Mouse (Mus musculus): ENCODE data around the gene Tmem150b. TPM values are rescaled to one million over a fixed set of nuclear protein-coding genes. Genes with fewer than 3 reads are reported as not detected.

The Tmem150b gene
- polyA plus RNA-seq (2015; fragmentation: Nextera tagmentation; extraction: Ambion mirVana): 2.2 and 2.4 TPM in 2 replicates

DNA sequence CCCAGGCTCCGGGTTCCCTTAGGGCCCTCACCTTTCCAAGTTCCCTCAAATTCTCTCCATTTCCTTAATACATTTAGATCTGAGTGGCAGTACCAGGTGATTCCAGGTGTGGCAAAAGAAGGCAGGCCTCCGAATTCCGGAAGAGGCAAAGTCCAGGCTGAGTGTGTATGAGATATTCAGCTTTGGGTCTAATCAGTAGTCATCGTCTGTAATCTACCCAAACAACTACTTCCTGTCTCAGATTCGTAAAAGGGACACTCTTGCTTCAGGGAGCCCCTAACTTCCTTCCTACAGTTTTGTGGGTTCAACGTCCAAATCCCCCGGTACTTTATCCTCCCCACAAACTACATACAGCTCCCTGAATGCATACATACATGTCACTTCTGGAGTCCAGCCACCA, at the start of gene Tmem150b:
TSS of gene Tmem150b (minus strand) at position 81 of the 400 bp plus-strand sequence.
- TF ChIP-seq CTCF (IDR thresholded peaks at IDR 0.05; ENCODE audit: low read depth): no peak
- TF ChIP-seq EP300 (optimal IDR thresholded peaks at IDR 0.05): no peak
- peak; percentile 83 for ATAC-seq (ENCODE audit: low FRiP score, low TSS enrichment)
- H3K9ac ChIP-seq (ENCODE audit: low read length): peak within 1 kb of the TSS; percentile 31
- 71% methylated on average over 7 of the region's 7 CpGs for WGBS
- peak within 1 kb of the TSS; percentile 58 for H3K4me2 ChIP-seq (replicated peaks; ENCODE audit: low read depth)
- no peaks in the 10 kb centered on the region; the same call in 1 of the 2 replicates for H3K27me3 ChIP-seq (ENCODE audit: control insufficient read depth, insufficient read depth, low read length)
- DNase-seq (ENCODE audit: low spot score): peak; percentile 64
- H3K27ac ChIP-seq (replicated peaks): peak within 1 kb of the TSS; percentile 78
- H3K36me3 ChIP-seq (ENCODE audit: control insufficient read depth, insufficient read depth, low read length): no peaks in the 10 kb centered on the region
- peak within 1 kb of the TSS; percentile 32 for H3K4me3 ChIP-seq (ENCODE audit: low read depth, low read length)
- H3K4me1 ChIP-seq (replicated peaks; ENCODE audit: control insufficient read depth, insufficient read depth): no peaks in the 10 kb centered on the region
- H3K9me3 ChIP-seq (ENCODE audit: control insufficient read depth, low read length): no peaks in the 10 kb centered on the region

DNA sequence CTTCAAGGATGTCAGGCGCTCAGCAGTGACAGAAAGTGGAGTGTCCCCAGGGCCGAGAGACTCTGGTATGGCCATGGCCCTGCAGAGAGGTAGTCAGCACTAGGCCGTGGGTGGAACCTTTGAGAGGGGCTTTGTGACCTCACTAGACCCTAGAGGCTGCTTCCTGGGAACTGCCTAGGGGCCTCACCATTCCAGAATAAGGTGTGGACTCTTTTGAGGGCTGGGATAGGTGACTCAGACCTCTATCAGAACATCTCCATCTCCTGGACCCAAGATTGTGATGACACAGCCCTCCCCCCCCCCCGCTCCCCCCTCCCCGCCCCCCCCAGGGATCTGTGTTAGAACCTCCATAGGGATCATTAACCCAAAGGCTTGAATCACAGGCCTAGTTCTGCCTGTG, 46.2 kb upstream of the Tmem150b start, which contains the start of gene Fam71e2:
TSS of gene Fam71e2 (minus strand) at position 101 of the 400 bp plus-strand sequence.
- H3K27me3 ChIP-seq (ENCODE audit: control insufficient read depth, insufficient read depth, low read length): no peaks in the 10 kb centered on the region
- no peak for TF ChIP-seq CTCF (IDR thresholded peaks at IDR 0.05; ENCODE audit: low read depth)
- TF ChIP-seq EP300 (optimal IDR thresholded peaks at IDR 0.05): no peak
- 67% methylated on average over 4 of the region's 5 CpGs for WGBS
- peak; percentile 18; the same call in 1 of the 2 replicates for ATAC-seq (ENCODE audit: low FRiP score, low TSS enrichment)
- H3K36me3 ChIP-seq (ENCODE audit: control insufficient read depth, insufficient read depth, low read length): no peaks in the 10 kb centered on the region
- DNase-seq (ENCODE audit: low spot score): no peak
- no peaks in the 10 kb centered on the region for H3K4me1 ChIP-seq (replicated peaks; ENCODE audit: control insufficient read depth, insufficient read depth)
- H3K27ac ChIP-seq (replicated peaks): no peak within 1 kb of the TSS
- no peak within 1 kb of the TSS for H3K9ac ChIP-seq (ENCODE audit: low read length)
- no peak within 1 kb of the TSS for H3K4me2 ChIP-seq (replicated peaks; ENCODE audit: low read depth)
- H3K9me3 ChIP-seq (ENCODE audit: control insufficient read depth, low read length): no peaks in the 10 kb centered on the region
- no peak within 1 kb of the TSS for H3K4me3 ChIP-seq (ENCODE audit: low read depth, low read length)

DNA sequence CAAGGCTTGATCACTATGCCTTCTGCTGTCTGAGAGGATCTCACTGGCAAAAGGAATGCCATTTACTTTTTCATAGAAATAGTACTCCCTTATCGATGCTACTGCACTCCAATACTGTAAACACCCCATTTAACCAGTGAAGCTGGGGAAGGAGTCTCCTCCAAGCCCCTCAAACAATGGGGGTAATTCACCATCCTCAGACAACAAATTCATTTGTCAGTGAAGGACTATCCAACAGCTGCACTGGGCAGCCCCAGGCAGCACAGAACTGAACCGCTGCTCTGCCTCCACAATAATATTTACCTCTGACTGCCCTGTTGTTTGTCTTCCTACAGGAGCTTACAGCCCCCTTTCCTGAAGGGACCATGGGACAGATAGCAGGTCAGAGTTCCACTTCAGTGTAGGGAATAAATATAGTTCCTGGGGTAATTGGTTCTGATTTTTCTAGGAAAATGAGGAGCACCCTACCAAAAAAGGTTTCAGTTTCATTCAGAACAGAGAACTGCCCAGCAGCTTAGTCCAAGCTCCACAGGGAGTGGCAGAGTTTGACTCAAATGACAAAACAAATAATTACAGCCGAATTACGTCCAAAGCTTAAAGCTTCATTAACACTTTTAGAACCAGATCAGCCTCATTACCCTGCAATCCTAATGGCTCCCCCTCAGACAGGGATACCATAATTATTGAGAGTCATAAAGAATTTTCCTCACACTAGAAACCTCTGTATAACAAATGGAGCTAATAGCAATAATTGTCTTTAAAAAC, 40.1 kb upstream of the Tmem150b start:
- H3K27me3 ChIP-seq (ENCODE audit: control insufficient read depth, insufficient read depth, low read length): no peaks in the 10 kb centered on the region
- 9% methylated on average over 4 of the region's 4 CpGs for WGBS
- no peak for ATAC-seq (ENCODE audit: low FRiP score, low TSS enrichment)
- peak overlapping the region; percentile 38 for H3K4me2 ChIP-seq (replicated peaks; ENCODE audit: low read depth)
- H3K27ac ChIP-seq (replicated peaks): peak overlapping the region; percentile 56; the same call in 1 of the 2 replicates
- peak overlapping the region; percentile 5; the same call in 1 of the 2 replicates for H3K9ac ChIP-seq (ENCODE audit: low read length)
- DNase-seq (ENCODE audit: low spot score): no peak
- H3K4me3 ChIP-seq (ENCODE audit: low read depth, low read length): peak overlapping the region; percentile 10; the same call in 1 of the 2 replicates
- H3K9me3 ChIP-seq (ENCODE audit: control insufficient read depth, low read length): no peaks in the 10 kb centered on the region
- 0 out of 2 replicates have a peak, but pooled peaks cover 3% of the 10 kb centered on the region for H3K4me1 ChIP-seq (replicated peaks; ENCODE audit: control insufficient read depth, insufficient read depth)
- H3K36me3 ChIP-seq (ENCODE audit: control insufficient read depth, insufficient read depth, low read length): no peaks in the 10 kb centered on the region
- no peak for TF ChIP-seq CTCF (IDR thresholded peaks at IDR 0.05; ENCODE audit: low read depth)
- no peak for TF ChIP-seq EP300 (optimal IDR thresholded peaks at IDR 0.05)

DNA sequence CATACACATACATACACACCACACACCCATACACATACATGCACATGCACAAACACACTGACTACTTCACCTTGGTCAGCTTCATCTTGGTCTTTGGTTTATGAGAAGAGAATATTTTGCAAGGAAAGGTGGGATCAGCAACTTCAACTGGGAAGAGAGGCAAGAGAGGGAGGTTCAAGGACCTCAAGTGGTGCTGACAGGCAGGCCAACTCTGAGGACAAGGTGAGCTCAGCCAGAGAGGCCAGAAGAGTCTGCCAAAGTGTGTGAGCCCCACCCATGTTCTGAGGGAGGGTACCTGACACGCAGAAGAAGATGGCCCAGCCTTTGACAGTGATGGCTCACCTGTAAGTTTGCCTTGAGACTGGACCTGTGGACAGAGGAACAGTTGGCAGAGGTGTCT, 34.6 kb upstream of the Tmem150b start:
- ATAC-seq (ENCODE audit: low FRiP score, low TSS enrichment) (0 out of 2 replicates have a peak, but pooled peaks have one; percentile 26), DNase-seq (ENCODE audit: low spot score) (no peak)
- Histone ChIP-seq H3K9ac (ENCODE audit: low read length) (no peak overlapping the region), H3K4me2 (replicated peaks; ENCODE audit: low read depth) (no peak overlapping the region), H3K4me3 (ENCODE audit: low read depth, low read length) (no peak overlapping the region), H3K27me3 (ENCODE audit: control insufficient read depth, insufficient read depth, low read length) (no peaks in the 10 kb centered on the region), H3K4me1 (replicated peaks; ENCODE audit: control insufficient read depth, insufficient read depth) (no peaks in the 10 kb centered on the region), H3K9me3 (ENCODE audit: control insufficient read depth, low read length) (no peaks in the 10 kb centered on the region), H3K36me3 (ENCODE audit: control insufficient read depth, insufficient read depth, low read length) (no peaks in the 10 kb centered on the region), H3K27ac (replicated peaks) (no peak overlapping the region)
- TF ChIP-seq EP300 (optimal IDR thresholded peaks at IDR 0.05) (no peak), CTCF (IDR thresholded peaks at IDR 0.05; ENCODE audit: low read depth) (no peak)
- 36% methylated on average over 1 of the region's 1 CpGs for WGBS

DNA sequence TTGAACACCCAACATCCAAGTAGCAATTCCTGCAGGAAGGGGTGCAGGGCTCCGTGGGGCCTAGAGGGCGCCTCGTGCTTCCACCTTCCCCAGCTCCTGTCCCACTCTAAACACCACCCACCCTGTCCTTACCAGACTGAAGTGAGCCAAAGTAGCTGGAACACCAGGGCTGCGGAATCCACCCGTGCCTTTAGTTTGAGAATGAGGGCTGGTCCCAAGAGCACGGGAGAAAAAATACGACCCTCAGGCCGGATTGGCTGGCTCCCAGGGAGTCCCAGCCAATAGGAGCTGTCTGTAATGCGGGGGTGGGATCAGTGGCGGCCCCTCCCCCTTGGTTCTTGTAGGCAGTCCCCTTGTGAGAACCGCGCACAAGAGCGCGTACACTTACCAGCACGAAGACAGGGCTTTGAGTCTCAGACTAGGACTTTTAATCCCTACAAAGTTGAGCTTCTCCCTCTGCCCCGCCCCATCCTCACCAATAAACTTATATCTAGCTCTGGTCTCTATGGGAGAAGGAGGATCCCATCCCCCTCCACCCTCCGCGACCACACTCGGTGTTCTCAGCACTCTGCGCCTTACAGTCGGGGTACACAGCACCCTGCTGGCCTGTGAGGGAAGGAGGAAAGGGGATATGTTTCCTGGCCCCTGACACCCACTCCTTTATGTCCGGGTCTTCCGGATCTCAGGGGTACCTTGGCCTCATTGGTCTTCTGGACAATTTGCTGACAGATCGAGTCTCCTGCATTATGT, 27.9 kb upstream of the Tmem150b start, which contains the start of gene Cox6b2:
TSS of gene Cox6b2 (minus strand) at position 274 of the 750 bp plus-strand sequence.
- ATAC-seq (ENCODE audit: low FRiP score, low TSS enrichment): peak; percentile 88
- Histone ChIP-seq H3K4me2 (replicated peaks; ENCODE audit: low read depth) (peak within 1 kb of the TSS; percentile 65), H3K4me1 (replicated peaks; ENCODE audit: control insufficient read depth, insufficient read depth) (peaks cover 5% of the 10 kb centered on the region), H3K9ac (ENCODE audit: low read length) (peak within 1 kb of the TSS; percentile 54), H3K36me3 (ENCODE audit: control insufficient read depth, insufficient read depth, low read length) (no peaks in the 10 kb centered on the region), H3K4me3 (ENCODE audit: low read depth, low read length) (peak within 1 kb of the TSS; percentile 43), H3K9me3 (ENCODE audit: control insufficient read depth, low read length) (no peaks in the 10 kb centered on the region), H3K27ac (replicated peaks) (peak within 1 kb of the TSS; percentile 65; the same call in 1 of the 2 replicates), H3K27me3 (ENCODE audit: control insufficient read depth, insufficient read depth, low read length) (no peaks in the 10 kb centered on the region)
- no peak for TF ChIP-seq EP300 (optimal IDR thresholded peaks at IDR 0.05)
- TF ChIP-seq CTCF (IDR thresholded peaks at IDR 0.05; ENCODE audit: low read depth): no peak
- DNase-seq (ENCODE audit: low spot score): peak; percentile 85
- 5% methylated on average over 24 of the region's 24 CpGs for WGBS
